Mouse (Mus musculus) intestine, embryonic 15.5 days (tissue): ENCODE results near the gene Dlg2. TPM values are rescaled to one million over a fixed set of nuclear protein-coding genes. Genes with fewer than 3 reads are reported as not detected.
A peak's percentile ranks its signal among the peaks of the same experiment; 100 is the strongest.

Source experiments
- ATAC-seq: fragments of 200-750 bp; cut with Nextera tagmentation; 2 replicates; pipeline ENCODE4 v1.8.0; 2017; ENCODE audit warnings: moderate TSS enrichment, moderate library complexity
- H3K27ac ChIP-seq: fragments of 300-500 bp; sonication (generic); 2 replicates; pipeline ENCODE4 v1.5.1; 2015; ENCODE audit warnings: mild to moderate bottlenecking, inconsistent platforms
- H3K27me3 ChIP-seq: fragments of 300-500 bp; sonication (generic); replicated peaks from 2 replicates; pipeline ENCODE4 v1.6.1; 2015; ENCODE audit warnings: inconsistent platforms
- H3K36me3 ChIP-seq: fragments of 300-500 bp; sonication (generic); 2 replicates; pipeline ENCODE4 v1.6.1; 2015; ENCODE audit warnings: inconsistent platforms
- H3K4me1 ChIP-seq: fragments of 300-500 bp; sonication (generic); replicated peaks from 2 replicates; pipeline ENCODE4 v1.6.1; 2015; ENCODE audit warnings: inconsistent platforms
- H3K4me2 ChIP-seq: fragments of 300-500 bp; sonication (generic); replicated peaks from 2 replicates; pipeline ENCODE4 v1.6.1; 2015; ENCODE audit warnings: mild to moderate bottlenecking, inconsistent platforms
- H3K4me3 ChIP-seq: fragments of 300-500 bp; sonication (generic); replicated peaks from 2 replicates; pipeline ENCODE4 v1.5.1; 2015; ENCODE audit warnings: inconsistent platforms
- H3K9ac ChIP-seq: fragments of 300-500 bp; sonication (generic); 2 replicates; pipeline ENCODE4 v1.6.1; 2015; ENCODE audit warnings: inconsistent platforms
- H3K9me3 ChIP-seq: fragments of 300-500 bp; sonication (generic); 2 replicates; pipeline ENCODE4 v1.6.1; 2016; ENCODE audit warnings: inconsistent platforms
- WGBS: fragments of 180-500 bp; shearing (Covaris S2); methylation state at CpG from one replicate; pipeline ENCODE4 v1.1.7; 2015; 5-methylcytosine and 5-hydroxymethylcytosine counted together
- polyA plus RNA-seq: library from polyadenylated mRNA; unstranded; fragments of >200 nt; fragmentation: Nextera tagmentation; extraction: Ambion mirVana; gene quantifications from 2 replicates; pipeline ENCODE4 v1.2.1, GENCODE M21; 2015

Gene Dlg2
- polyA plus RNA-seq, 1 experiment from 2014 or later: 4.8 TPM

GRCm38 (mm10) chr7:91457207-91457606 is 980.7 kb downstream of the Dlg2 start:
- ATAC-seq: peak; percentile 41; the same call in 1 of the 2 replicates
- 0% methylated on average over 1 of the region's 1 CpGs for WGBS
- Histone ChIP-seq H3K27me3 (no peaks in the 10 kb centered on the region), H3K9me3 (no peaks in the 10 kb centered on the region), H3K27ac (no peak overlapping the region), H3K4me3 (no peak overlapping the region), H3K4me2 (no peak overlapping the region), H3K36me3 (no peaks in the 10 kb centered on the region), H3K9ac (no peak overlapping the region), H3K4me1 (no peaks in the 10 kb centered on the region)

GRCm38 (mm10) chr7:91461352-91461751 is 984.9 kb downstream of the Dlg2 start:
- Histone ChIP-seq H3K4me1 (no peaks in the 10 kb centered on the region), H3K36me3 (no peaks in the 10 kb centered on the region), H3K4me2 (no peak overlapping the region), H3K27me3 (no peaks in the 10 kb centered on the region), H3K9ac (no peak overlapping the region), H3K4me3 (no peak overlapping the region), H3K27ac (no peak overlapping the region), H3K9me3 (no peaks in the 10 kb centered on the region)
- WGBS: 92% methylated on average over 3 of the region's 3 CpGs
- ATAC-seq: no peak

DNA sequence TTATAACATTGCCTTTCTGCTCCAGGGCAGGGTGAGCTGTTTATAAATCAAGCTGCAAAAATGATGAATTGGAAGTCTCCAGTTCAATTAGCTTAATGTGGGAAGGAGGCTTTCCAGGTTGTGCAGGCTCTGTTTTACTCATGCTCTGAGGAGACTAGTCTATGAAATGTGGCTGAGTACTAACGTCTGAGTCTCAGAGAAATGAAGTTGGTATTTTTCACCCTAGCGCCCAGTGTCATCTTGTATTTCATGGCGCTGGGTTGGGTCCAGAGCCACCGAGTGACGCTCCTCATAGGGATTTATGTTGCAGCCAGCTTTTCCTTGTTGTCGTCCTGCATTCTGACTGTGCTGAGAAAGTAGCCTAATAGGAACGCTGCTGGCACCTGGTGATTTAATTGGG is 986.8 kb downstream of the Dlg2 start:
- H3K4me1 ChIP-seq: no peaks in the 10 kb centered on the region
- WGBS: 45% methylated on average over 7 of the region's 7 CpGs
- no peaks in the 10 kb centered on the region for H3K27me3 ChIP-seq
- no peak for ATAC-seq
- no peak overlapping the region for H3K4me2 ChIP-seq
- H3K9me3 ChIP-seq: no peaks in the 10 kb centered on the region
- H3K36me3 ChIP-seq: no peaks in the 10 kb centered on the region
- no peak overlapping the region for H3K9ac ChIP-seq
- H3K27ac ChIP-seq: no peak overlapping the region
- no peak overlapping the region for H3K4me3 ChIP-seq

GRCm38 (mm10) chr7:91467061-91467460 is 990.6 kb downstream of the Dlg2 start:
- Histone ChIP-seq H3K36me3 (no peaks in the 10 kb centered on the region), H3K9ac (no peak overlapping the region), H3K9me3 (no peaks in the 10 kb centered on the region), H3K27ac (no peak overlapping the region), H3K4me2 (no peak overlapping the region), H3K27me3 (no peaks in the 10 kb centered on the region), H3K4me1 (no peaks in the 10 kb centered on the region), H3K4me3 (no peak overlapping the region)
- no peak for ATAC-seq
- WGBS: 73% methylated on average over 3 of the region's 3 CpGs

DNA sequence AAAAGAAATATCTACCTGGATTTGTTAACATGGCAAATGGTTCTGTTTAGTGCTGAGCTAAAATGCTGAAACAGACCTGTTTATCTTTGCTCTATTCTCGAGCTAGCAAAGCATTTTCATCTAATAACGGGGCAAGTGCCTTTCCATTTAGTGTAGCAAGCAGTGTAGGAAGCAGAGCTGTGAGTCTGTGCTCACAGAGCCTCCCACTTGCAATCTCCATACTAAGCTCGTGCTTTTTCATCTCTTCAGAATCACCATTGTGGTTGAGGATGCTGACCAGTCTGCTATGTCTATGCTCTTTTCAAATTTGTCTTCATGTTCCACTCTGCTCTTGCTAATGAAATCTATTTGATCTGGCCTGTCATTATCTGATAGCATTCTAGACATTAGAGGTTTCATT is 1002.7 kb downstream of the Dlg2 start:
- Histone ChIP-seq H3K36me3 (no peaks in the 10 kb centered on the region), H3K4me3 (no peak overlapping the region), H3K27ac (no peak overlapping the region), H3K9me3 (no peaks in the 10 kb centered on the region), H3K4me1 (no peaks in the 10 kb centered on the region), H3K27me3 (no peaks in the 10 kb centered on the region), H3K4me2 (no peak overlapping the region), H3K9ac (no peak overlapping the region)
- 56% methylated on average over 3 of the region's 3 CpGs for WGBS
- no peak for ATAC-seq

- no peak overlapping the region for H3K9ac ChIP-seq
- no peaks in the 10 kb centered on the region for H3K9me3 ChIP-seq
- 90% methylated on average over 1 of the region's 1 CpGs for WGBS
- ATAC-seq: no peak
- H3K27me3 ChIP-seq: no peaks in the 10 kb centered on the region
- H3K36me3 ChIP-seq: no peaks in the 10 kb centered on the region
- H3K4me2 ChIP-seq: no peak overlapping the region
- no peaks in the 10 kb centered on the region for H3K4me1 ChIP-seq
- H3K27ac ChIP-seq: no peak overlapping the region
- H3K4me3 ChIP-seq: no peak overlapping the region
Measured at GRCm38 (mm10) chr7:91481574-91482197, 1005.2 kb downstream of the Dlg2 start.

DNA sequence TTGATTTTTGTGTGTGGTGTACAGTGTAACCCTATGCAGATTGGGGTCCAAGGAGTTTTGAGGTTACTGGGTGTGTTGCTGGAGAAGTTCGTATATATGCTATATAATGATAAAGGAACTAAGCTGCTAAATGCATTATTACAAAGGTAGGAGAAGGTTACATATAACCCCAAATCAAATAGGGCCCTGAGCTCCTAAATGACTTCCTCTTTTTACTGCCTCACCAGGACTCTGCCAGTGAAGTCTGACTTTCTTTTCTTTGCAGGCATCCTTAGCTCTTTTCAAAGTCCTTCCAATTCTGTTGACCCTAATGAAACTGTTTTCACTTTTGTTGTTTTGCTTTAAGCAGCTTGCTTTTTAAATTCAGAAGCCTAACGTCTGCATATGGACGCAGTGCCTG is 1016.8 kb downstream of the Dlg2 start:
- 83% methylated on average over 3 of the region's 3 CpGs for WGBS

DNA sequence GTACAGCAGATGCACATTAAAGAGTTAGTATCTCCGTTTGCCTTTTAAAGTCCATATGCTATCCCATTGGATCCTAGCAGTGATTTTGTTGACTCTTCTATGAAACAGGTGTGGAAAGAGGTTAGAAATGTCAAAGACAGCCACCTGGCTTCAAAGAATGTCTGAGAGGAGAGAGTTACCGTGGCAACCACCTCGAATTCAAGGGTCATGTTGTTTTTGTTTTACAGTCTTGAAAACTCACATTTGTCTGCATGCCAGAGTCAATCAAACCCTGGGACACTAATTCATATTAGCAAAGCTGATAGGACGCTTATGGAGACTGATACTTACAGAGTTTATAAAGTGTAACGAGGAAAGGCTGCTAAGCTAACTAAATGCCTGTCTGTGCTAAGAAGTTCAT is 1019.1 kb downstream of the Dlg2 start:
- Histone ChIP-seq H3K4me1 (no peaks in the 10 kb centered on the region), H3K27me3 (no peaks in the 10 kb centered on the region), H3K9me3 (no peaks in the 10 kb centered on the region), H3K36me3 (no peaks in the 10 kb centered on the region), H3K4me2 (no peak overlapping the region), H3K4me3 (no peak overlapping the region), H3K9ac (no peak overlapping the region), H3K27ac (no peak overlapping the region)
- 65% methylated on average over 5 of the region's 5 CpGs for WGBS
- ATAC-seq: no peak

More for the DNA sequence above, 1016.8 kb downstream of the Dlg2 start:
- Histone ChIP-seq H3K4me3 (no peak overlapping the region), H3K9me3 (no peaks in the 10 kb centered on the region), H3K27me3 (no peaks in the 10 kb centered on the region), H3K9ac (no peak overlapping the region), H3K27ac (no peak overlapping the region), H3K36me3 (no peaks in the 10 kb centered on the region), H3K4me1 (no peaks in the 10 kb centered on the region), H3K4me2 (no peak overlapping the region)
- ATAC-seq: no peak

GRCm38 (mm10) chr7:91511119-91511518 is 1034.6 kb downstream of the Dlg2 start:
- WGBS: 81% methylated on average over 1 of the region's 1 CpGs
- ATAC-seq: no peak
- Histone ChIP-seq H3K4me2 (no peak overlapping the region), H3K9ac (no peak overlapping the region), H3K27ac (no peak overlapping the region), H3K4me3 (no peak overlapping the region), H3K4me1 (no peaks in the 10 kb centered on the region), H3K27me3 (no peaks in the 10 kb centered on the region), H3K36me3 (no peaks in the 10 kb centered on the region), H3K9me3 (no peaks in the 10 kb centered on the region)

DNA sequence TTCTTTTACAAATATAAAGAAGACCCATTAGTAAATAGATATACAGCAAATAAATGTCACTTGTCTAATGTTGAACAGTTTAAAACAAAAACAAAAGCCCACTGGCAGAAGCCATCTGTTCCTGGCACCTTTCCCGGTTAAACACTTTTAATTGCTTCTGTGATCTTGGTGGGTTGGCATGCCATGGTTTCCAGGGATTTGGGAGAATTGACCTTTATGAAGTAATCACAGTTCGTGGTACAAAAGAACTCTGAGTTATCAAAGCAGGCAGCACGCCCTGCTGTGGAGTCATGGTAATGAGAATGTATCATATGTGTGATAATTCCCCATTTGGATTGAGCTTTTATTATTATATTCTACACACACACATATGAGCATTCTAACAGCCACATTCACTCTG is 1038.0 kb downstream of the Dlg2 start:
- no peak overlapping the region for H3K4me2 ChIP-seq
- no peaks in the 10 kb centered on the region for H3K4me1 ChIP-seq
- no peaks in the 10 kb centered on the region for H3K36me3 ChIP-seq
- H3K27ac ChIP-seq: no peak overlapping the region
- 67% methylated on average over 3 of the region's 3 CpGs for WGBS
- no peak for ATAC-seq
- H3K27me3 ChIP-seq: no peaks in the 10 kb centered on the region
- no peak overlapping the region for H3K9ac ChIP-seq
- no peak overlapping the region for H3K4me3 ChIP-seq
- H3K9me3 ChIP-seq: no peaks in the 10 kb centered on the region

DNA sequence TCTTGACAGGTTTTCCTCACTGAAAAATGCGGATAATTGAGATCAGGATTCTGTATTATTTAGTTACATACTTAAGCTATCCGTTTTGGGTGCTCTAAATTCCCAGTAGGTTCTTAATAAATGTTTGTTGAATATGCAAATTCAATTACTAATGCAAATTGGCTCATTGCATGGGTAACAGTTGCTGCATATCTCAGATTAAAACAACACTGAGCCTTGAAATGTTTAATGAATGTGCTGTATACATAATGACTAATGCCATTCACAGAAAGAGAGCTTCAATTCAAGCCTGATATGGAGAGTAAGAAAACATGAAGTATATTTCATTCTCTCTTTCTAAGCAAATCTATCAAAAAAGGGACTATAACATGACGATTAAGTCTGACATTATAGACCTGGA is 1039.8 kb downstream of the Dlg2 start:
- H3K9me3 ChIP-seq: no peaks in the 10 kb centered on the region
- H3K4me1 ChIP-seq: no peaks in the 10 kb centered on the region
- no peak for ATAC-seq

GRCm38 (mm10) chr7:91525859-91526258 is 1049.4 kb downstream of the Dlg2 start:
- Histone ChIP-seq H3K4me3 (no peak overlapping the region), H3K36me3 (no peaks in the 10 kb centered on the region), H3K27ac (no peak overlapping the region), H3K4me2 (no peak overlapping the region), H3K9ac (no peak overlapping the region), H3K4me1 (no peaks in the 10 kb centered on the region), H3K27me3 (no peaks in the 10 kb centered on the region), H3K9me3 (no peaks in the 10 kb centered on the region)
- ATAC-seq: no peak
- WGBS: 74% methylated on average over 1 of the region's 1 CpGs

More for the DNA sequence above, 1039.8 kb downstream of the Dlg2 start:
- no peaks in the 10 kb centered on the region for H3K36me3 ChIP-seq
- H3K27me3 ChIP-seq: no peaks in the 10 kb centered on the region
- no peak overlapping the region for H3K4me2 ChIP-seq
- no peak overlapping the region for H3K9ac ChIP-seq
- no peak overlapping the region for H3K4me3 ChIP-seq
- no peak overlapping the region for H3K27ac ChIP-seq
- WGBS: 72% methylated on average over 3 of the region's 3 CpGs

- 1% methylated on average over 29 of the region's 29 CpGs for WGBS
- no peaks in the 10 kb centered on the region for H3K36me3 ChIP-seq
- ATAC-seq: peak; percentile 79
- peak overlapping the region; percentile 32 for H3K4me3 ChIP-seq
- peak overlapping the region; percentile 69 for H3K4me2 ChIP-seq
- H3K9me3 ChIP-seq: no peaks in the 10 kb centered on the region
- no peaks in the 10 kb centered on the region for H3K27me3 ChIP-seq
- no peak overlapping the region for H3K27ac ChIP-seq
- H3K4me1 ChIP-seq: no peaks in the 10 kb centered on the region
- H3K9ac ChIP-seq: no peak overlapping the region
Measured at GRCm38 (mm10) chr7:91542597-91543285, 1066.3 kb downstream of the Dlg2 start.
